Mouse (Mus musculus): ENCODE results near the gene Cs. TPM values are rescaled to one million over a fixed set of nuclear protein-coding genes. Genes with fewer than 3 reads are reported as not detected.
"Not testable (repeated sequence)": the region's sequence is repeated elsewhere in the genome, so short reads cannot be mapped to it uniquely, and the experiment has no call there.

Cs gene
- polyA plus RNA-seq, 1 experiment from 2014 or later: 334 TPM

DNA sequence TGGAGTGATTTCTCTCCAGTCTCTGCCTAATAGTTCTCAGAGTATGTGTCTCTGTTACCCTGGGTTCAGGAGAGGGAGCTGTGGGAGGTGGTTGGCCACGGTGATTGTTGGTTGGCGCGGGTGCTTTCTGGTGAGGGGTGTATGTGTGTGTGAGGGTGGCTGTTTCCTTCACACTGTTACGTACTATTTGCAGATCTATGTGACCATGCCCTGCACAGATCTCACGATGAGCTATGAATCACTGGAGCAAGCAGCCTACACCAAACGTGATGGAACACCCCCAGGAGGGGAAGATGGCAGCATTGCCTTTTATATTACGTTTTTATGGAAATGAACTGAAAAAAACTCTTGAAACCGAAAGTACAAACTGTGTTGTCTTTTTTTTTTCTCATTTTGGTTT, 10.7 kb upstream of the Cs start:
- Histone ChIP-seq H3K27ac (ENCODE audit: low read length) (no peak overlapping the region), H3K4me3 (ENCODE audit: low read length) (no peak overlapping the region), H3K27me3 (replicated peaks; ENCODE audit: control insufficient read depth, insufficient read depth, low read length) (no peaks in the 10 kb centered on the region), H3K9ac (ENCODE audit: low read depth, low read length) (no peak overlapping the region), H3K4me1 (ENCODE audit: control insufficient read depth, insufficient read depth, low read length) (peaks cover 10% of the 10 kb centered on the region), H3K4me2 (ENCODE audit: low read depth, low read length) (no peak overlapping the region), H3K36me3 (ENCODE audit: control insufficient read depth, insufficient read depth, low read length) (peaks cover 25% of the 10 kb centered on the region), H3K9me3 (ENCODE audit: control insufficient read depth, low read length) (no peaks in the 10 kb centered on the region)
- WGBS: 94% methylated on average over 8 of the region's 8 CpGs
- no peak for ATAC-seq

DNA sequence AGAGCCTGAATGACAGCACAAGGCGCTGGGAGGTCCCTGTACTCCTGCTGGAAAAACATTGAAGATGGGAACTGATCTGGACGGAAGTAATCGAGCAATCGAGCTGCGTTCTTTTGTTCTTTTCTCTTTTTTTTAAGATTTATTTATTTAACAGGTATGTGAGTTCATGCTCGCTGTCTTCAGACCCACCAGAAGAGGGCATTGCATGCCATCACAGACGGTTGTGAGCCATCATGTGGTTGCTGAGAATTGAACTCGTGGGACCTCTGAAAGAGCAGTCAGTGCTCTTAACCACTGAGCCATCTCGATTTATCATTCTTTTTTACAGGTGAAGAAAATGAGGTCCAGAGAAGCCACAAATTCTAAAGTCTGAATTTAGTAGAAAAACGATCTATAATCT, 9.9 kb upstream of the Cs start:
- Histone ChIP-seq H3K4me2 (ENCODE audit: low read depth, low read length) (no peak overlapping the region), H3K4me1 (ENCODE audit: control insufficient read depth, insufficient read depth, low read length) (peaks cover 10% of the 10 kb centered on the region), H3K27me3 (replicated peaks; ENCODE audit: control insufficient read depth, insufficient read depth, low read length) (no peaks in the 10 kb centered on the region), H3K9me3 (ENCODE audit: control insufficient read depth, low read length) (no peaks in the 10 kb centered on the region), H3K27ac (ENCODE audit: low read length) (no peak overlapping the region), H3K4me3 (ENCODE audit: low read length) (no peak overlapping the region), H3K36me3 (ENCODE audit: control insufficient read depth, insufficient read depth, low read length) (peaks cover 25% of the 10 kb centered on the region), H3K9ac (ENCODE audit: low read depth, low read length) (no peak overlapping the region)
- 87% methylated on average over 10 of the region's 10 CpGs for WGBS
- no peak for ATAC-seq

DNA sequence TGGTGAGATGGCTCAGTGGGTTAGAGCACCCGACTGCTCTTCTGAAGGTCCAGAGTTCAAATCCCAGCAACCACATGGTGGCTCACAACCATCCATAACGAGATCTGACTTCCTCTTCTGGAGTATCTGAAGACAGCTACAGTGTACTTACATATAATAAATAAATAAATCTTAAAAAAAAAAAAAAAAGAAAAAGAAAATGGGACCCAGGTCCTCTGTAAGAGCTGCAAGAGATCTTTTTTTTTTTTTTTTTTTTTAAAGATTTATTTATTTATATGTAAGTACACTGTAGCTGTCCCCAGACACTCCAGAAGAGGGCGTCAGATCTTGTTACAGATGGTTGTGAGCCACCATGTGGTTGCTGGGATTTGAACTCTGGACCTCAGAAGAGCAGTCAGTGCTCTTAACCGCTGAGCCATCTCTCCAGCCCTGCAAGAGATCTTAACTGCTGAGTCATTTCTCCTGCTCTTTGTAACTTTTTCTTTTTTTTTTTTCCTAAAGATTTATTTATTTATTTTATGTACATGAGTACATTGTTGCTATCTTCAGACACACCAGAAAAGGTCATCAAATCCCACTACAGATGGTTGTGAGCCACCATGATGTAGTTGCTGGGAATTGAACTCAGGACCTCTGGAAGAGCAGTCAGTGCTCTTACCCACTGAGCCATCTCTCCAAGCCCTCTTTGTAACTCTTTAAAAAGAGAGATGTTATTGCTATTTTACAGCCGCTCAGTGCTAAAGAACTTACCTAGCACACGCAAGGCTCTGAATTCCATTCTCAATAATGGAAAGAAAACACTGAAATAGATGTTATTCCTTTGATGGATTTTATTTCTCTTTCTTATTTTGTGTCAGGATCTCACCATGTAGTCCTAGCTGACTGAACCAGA, 4.9 kb upstream of the Cs start:
- H3K9me3 ChIP-seq (ENCODE audit: control insufficient read depth, low read length); H3K4me3 ChIP-seq (ENCODE audit: low read length); H3K36me3 ChIP-seq (ENCODE audit: control insufficient read depth, insufficient read depth, low read length); H3K27ac ChIP-seq (ENCODE audit: low read length); ATAC-seq; H3K4me1 ChIP-seq (ENCODE audit: control insufficient read depth, insufficient read depth, low read length); H3K27me3 ChIP-seq (replicated peaks; ENCODE audit: control insufficient read depth, insufficient read depth, low read length); H3K9ac ChIP-seq (ENCODE audit: low read depth, low read length); H3K4me2 ChIP-seq (ENCODE audit: low read depth, low read length): not testable (repeated sequence)
- 81% methylated on average over 6 of the region's 6 CpGs for WGBS

DNA sequence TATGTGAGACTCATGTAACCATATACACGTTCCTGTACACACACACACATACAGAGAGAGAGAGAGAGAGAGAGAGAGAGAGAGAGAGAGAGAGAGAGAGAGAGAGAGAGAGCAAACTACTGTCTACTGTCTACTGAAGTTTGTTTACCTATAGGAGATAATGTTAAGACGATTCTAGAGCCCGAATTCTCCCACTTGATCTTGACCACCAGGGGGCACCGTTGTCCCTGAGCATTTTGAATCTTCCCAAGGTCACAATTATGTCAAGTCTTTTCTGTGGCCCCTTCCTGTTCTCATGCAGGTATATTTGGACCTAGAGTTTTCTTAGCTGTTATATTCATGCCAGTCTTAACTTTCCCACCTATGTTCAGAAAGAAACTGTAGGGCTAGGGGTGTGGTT, 2.0 kb upstream of the Cs start:
- H3K27me3 ChIP-seq (replicated peaks; ENCODE audit: control insufficient read depth, insufficient read depth, low read length): no peaks in the 10 kb centered on the region
- no peak for ATAC-seq
- H3K9me3 ChIP-seq (ENCODE audit: control insufficient read depth, low read length): no peaks in the 10 kb centered on the region
- no peak overlapping the region for H3K9ac ChIP-seq (ENCODE audit: low read depth, low read length)
- H3K4me2 ChIP-seq (ENCODE audit: low read depth, low read length): no peak overlapping the region
- peak overlapping the region; percentile 89; the same call in 1 of the 2 replicates for H3K27ac ChIP-seq (ENCODE audit: low read length)
- no peaks in the 10 kb centered on the region for H3K36me3 ChIP-seq (ENCODE audit: control insufficient read depth, insufficient read depth, low read length)
- WGBS: 0% methylated on average over 4 of the region's 4 CpGs
- peaks cover 23% of the 10 kb centered on the region for H3K4me1 ChIP-seq (ENCODE audit: control insufficient read depth, insufficient read depth, low read length)
- no peak overlapping the region for H3K4me3 ChIP-seq (ENCODE audit: low read length)

DNA sequence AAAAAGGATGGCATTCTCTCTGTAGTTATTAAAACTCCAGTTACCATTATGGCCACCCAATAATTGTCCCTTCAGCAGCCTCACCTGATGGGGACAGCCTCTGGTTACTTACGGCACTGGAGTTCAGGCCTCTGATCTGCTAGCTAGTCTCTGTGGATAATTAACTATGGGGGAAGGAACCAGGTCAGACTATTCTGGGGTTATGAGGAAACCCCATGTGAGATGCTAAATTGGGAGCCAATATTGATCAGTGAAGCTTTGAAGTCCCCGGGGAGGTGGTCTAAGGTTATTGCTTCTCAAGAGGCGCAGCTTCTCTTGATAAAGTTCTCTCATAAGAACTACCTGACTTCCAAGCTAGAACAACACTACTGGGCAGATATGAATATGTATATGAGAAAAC, 1.3 kb upstream of the Cs start:
- Histone ChIP-seq H3K36me3 (ENCODE audit: control insufficient read depth, insufficient read depth, low read length) (no peaks in the 10 kb centered on the region; the same call in 1 of the 2 replicates), H3K4me2 (ENCODE audit: low read depth, low read length) (no peak overlapping the region), H3K9ac (ENCODE audit: low read depth, low read length) (no peak overlapping the region), H3K4me3 (ENCODE audit: low read length) (no peak overlapping the region), H3K9me3 (ENCODE audit: control insufficient read depth, low read length) (no peaks in the 10 kb centered on the region), H3K27ac (ENCODE audit: low read length) (peak overlapping the region; percentile 89), H3K27me3 (replicated peaks; ENCODE audit: control insufficient read depth, insufficient read depth, low read length) (no peaks in the 10 kb centered on the region), H3K4me1 (ENCODE audit: control insufficient read depth, insufficient read depth, low read length) (peaks cover 23% of the 10 kb centered on the region)
- 80% methylated on average over 3 of the region's 3 CpGs for WGBS
- no peak for ATAC-seq

DNA sequence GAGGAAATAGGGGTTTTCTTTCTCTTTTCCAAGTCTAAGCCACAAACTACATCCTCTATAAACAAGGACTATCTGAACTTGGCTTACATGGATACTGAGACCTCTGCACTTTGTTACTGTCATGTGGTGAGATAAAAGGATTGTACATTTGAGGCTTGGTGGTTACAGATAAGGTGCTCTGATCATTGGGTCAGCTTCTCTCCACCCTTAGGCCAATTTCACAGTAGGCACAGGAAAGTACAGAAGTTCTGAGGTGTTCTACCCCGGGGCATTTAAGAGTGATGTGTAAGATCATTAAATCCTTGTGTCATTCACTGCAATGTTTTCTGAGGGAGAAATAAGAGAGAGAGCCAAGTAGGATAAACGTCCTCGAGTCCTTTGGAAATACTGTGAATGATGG, 937 bp upstream of the Cs start:
- peak overlapping the region; percentile 89 for H3K27ac ChIP-seq (ENCODE audit: low read length)
- peak overlapping the region; percentile 68; the same call in 1 of the 2 replicates for H3K9ac ChIP-seq (ENCODE audit: low read depth, low read length)
- H3K36me3 ChIP-seq (ENCODE audit: control insufficient read depth, insufficient read depth, low read length): no peaks in the 10 kb centered on the region; the same call in 1 of the 2 replicates
- H3K4me1 ChIP-seq (ENCODE audit: control insufficient read depth, insufficient read depth, low read length): peaks cover 23% of the 10 kb centered on the region
- H3K27me3 ChIP-seq (replicated peaks; ENCODE audit: control insufficient read depth, insufficient read depth, low read length): no peaks in the 10 kb centered on the region
- peak overlapping the region; percentile 73 for H3K4me2 ChIP-seq (ENCODE audit: low read depth, low read length)
- WGBS: 64% methylated on average over 3 of the region's 3 CpGs
- no peaks in the 10 kb centered on the region for H3K9me3 ChIP-seq (ENCODE audit: control insufficient read depth, low read length)
- ATAC-seq: no peak
- peak overlapping the region; percentile 95 for H3K4me3 ChIP-seq (ENCODE audit: low read length)

DNA sequence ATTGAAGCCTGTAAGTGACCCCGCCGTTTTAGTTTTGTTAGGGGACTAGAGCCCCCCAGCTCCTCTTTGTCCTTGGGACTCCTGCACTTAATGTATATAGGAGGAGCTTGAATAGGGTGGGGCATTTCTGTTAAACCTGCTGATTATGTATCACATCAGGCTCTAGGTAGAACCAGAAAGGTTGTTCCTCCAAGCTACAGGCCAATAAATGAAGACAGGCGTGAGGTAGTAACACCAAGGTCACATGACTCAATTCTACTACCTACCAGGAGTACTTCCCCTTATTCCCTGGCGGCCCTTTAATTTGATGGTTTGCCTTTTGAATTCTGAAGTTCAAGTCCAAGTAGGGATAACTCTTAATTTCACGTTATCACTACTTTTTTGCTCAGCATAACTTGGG, 881 bp downstream of the Cs start:
- peak overlapping the region; percentile 95 for H3K4me3 ChIP-seq (ENCODE audit: low read length)
- peak; percentile 51 for ATAC-seq
- no peaks in the 10 kb centered on the region for H3K9me3 ChIP-seq (ENCODE audit: control insufficient read depth, low read length)
- H3K4me1 ChIP-seq (ENCODE audit: control insufficient read depth, insufficient read depth, low read length): peaks cover 23% of the 10 kb centered on the region
- peak overlapping the region; percentile 98 for H3K27ac ChIP-seq (ENCODE audit: low read length)
- peak overlapping the region; percentile 88 for H3K9ac ChIP-seq (ENCODE audit: low read depth, low read length)
- peak overlapping the region; percentile 69 for H3K4me2 ChIP-seq (ENCODE audit: low read depth, low read length)
- H3K36me3 ChIP-seq (ENCODE audit: control insufficient read depth, insufficient read depth, low read length): no peaks in the 10 kb centered on the region; the same call in 1 of the 2 replicates
- no peaks in the 10 kb centered on the region for H3K27me3 ChIP-seq (replicated peaks; ENCODE audit: control insufficient read depth, insufficient read depth, low read length)
- 19% methylated on average over 5 of the region's 5 CpGs for WGBS

DNA sequence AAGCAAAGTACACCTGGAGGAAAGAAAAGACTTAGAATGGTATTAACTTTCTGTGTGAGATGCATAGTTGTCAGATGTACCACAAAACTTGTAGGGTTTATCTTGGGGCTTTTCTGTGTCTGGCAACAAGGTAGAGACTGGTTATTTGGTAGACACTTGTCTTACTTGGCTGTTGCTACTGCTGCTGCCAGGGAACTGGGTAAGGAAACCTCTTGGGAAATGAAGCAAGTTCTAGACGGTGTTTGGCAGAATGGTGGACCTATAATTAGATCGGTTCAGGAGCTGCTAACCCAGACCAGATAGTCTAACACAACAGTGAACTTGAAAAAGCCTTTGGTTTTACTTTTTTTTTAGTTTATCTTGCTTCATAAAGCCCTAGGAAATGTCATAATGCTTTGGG, 1.4 kb downstream of the Cs start:
- Histone ChIP-seq H3K27ac (ENCODE audit: low read length) (no peak overlapping the region), H3K4me3 (ENCODE audit: low read length) (peak overlapping the region; percentile 95), H3K4me2 (ENCODE audit: low read depth, low read length) (peak overlapping the region; percentile 69), H3K4me1 (ENCODE audit: control insufficient read depth, insufficient read depth, low read length) (peaks cover 26% of the 10 kb centered on the region), H3K9me3 (ENCODE audit: control insufficient read depth, low read length) (no peaks in the 10 kb centered on the region), H3K27me3 (replicated peaks; ENCODE audit: control insufficient read depth, insufficient read depth, low read length) (no peaks in the 10 kb centered on the region), H3K36me3 (ENCODE audit: control insufficient read depth, insufficient read depth, low read length) (no peaks in the 10 kb centered on the region; the same call in 1 of the 2 replicates), H3K9ac (ENCODE audit: low read depth, low read length) (peak overlapping the region; percentile 88; the same call in 1 of the 2 replicates)
- 71% methylated on average over 2 of the region's 2 CpGs for WGBS
- no peak for ATAC-seq

DNA sequence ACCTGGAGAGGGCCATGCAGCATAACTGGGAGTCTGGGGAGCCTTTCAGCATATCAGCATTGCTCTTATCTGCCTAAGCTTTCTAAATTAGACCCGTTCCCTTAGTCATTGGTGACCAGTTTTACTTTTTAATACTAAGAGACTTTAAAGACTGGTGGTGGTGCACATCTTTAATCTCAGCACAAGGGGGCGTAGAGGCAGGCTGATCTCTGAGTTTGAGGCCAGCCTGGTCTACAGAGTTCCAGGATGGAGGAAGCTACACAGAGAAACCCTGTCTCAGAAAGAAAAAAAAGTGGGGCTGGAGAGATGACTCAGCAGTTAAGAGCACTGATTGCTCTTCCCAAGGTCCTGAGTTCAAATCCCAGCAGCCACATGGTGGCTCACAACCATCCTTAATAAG, 2.7 kb downstream of the Cs start:
- Histone ChIP-seq H3K9me3 (ENCODE audit: control insufficient read depth, low read length) (no peaks in the 10 kb centered on the region), H3K4me1 (ENCODE audit: control insufficient read depth, insufficient read depth, low read length) (peaks cover 33% of the 10 kb centered on the region), H3K27ac (ENCODE audit: low read length) (no peak overlapping the region), H3K9ac (ENCODE audit: low read depth, low read length) (no peak overlapping the region), H3K4me3 (ENCODE audit: low read length) (no peak overlapping the region), H3K27me3 (replicated peaks; ENCODE audit: control insufficient read depth, insufficient read depth, low read length) (no peaks in the 10 kb centered on the region), H3K36me3 (ENCODE audit: control insufficient read depth, insufficient read depth, low read length) (no peaks in the 10 kb centered on the region; the same call in 1 of the 2 replicates), H3K4me2 (ENCODE audit: low read depth, low read length) (no peak overlapping the region)
- WGBS: 72% methylated on average over 2 of the region's 2 CpGs
- no peak for ATAC-seq
